ENCODE assay signal across 14 mouse cellular contexts in genomic region chr2:127773938-127774577, GRCm38 (mm10). TPM values are rescaled to one million over a fixed set of nuclear protein-coding genes. Genes with fewer than 3 reads are reported as not detected.
DNase-seq lines count a peak whose midpoint lies in the region; ATAC-seq lines count a peak whose summit lies in the region.
"Had no signal": no experiment of that assay in that cellular context is flagged by ENCODE, and none has a peak within 500 bp of the region (broad histone marks: within the 10 kb centered on the region; RNA-seq: fewer than 3 reads in every experiment).

No protein-coding gene starts in this region.

- no peak overlapping the region for H3K4me2 ChIP-seq in kidney, embryonic 15.5 days
- H3K4me2 ChIP-seq in hindbrain, embryonic 11.5 days (replicated peaks; ENCODE audit: low read depth, low read length), result no peak overlapping the region
- H3K4me2 ChIP-seq in midbrain, embryonic 13.5 days (replicated peaks), result peak overlapping the region; percentile 39
- H3K4me2 ChIP-seq: limb, embryonic 12.5 days had no signal

- H3K4me3 ChIP-seq in kidney, embryonic 15.5 days (replicated peaks), result no peak overlapping the region
- H3K4me3 ChIP-seq in hindbrain, embryonic 11.5 days (ENCODE audit: low read depth, low read length), result no peak overlapping the region
- peak overlapping the region; percentile 11; the same call in 1 of the 2 replicates for H3K4me3 ChIP-seq in midbrain, embryonic 13.5 days (replicated peaks)
- H3K4me3 ChIP-seq: limb, embryonic 12.5 days had no signal

- peaks cover 47% of the 10 kb centered on the region for H3K36me3 ChIP-seq in kidney, embryonic 15.5 days
- H3K36me3 ChIP-seq in hindbrain, embryonic 11.5 days (ENCODE audit: control insufficient read depth, insufficient read depth, low read length), result no peaks in the 10 kb centered on the region
- H3K36me3 ChIP-seq in midbrain, embryonic 13.5 days, result peaks cover 38% of the 10 kb centered on the region

- H3K4me1 ChIP-seq in kidney, embryonic 15.5 days, result peaks cover 5% of the 10 kb centered on the region; the same call in 1 of the 2 replicates
- no peaks in the 10 kb centered on the region for H3K4me1 ChIP-seq in hindbrain, embryonic 11.5 days (replicated peaks; ENCODE audit: control insufficient read depth, insufficient read depth, low read length)
- H3K4me1 ChIP-seq in midbrain, embryonic 13.5 days (replicated peaks), result peaks cover 10% of the 10 kb centered on the region
- H3K4me1 ChIP-seq: limb, embryonic 12.5 days had no signal

- DNase-seq in kidney, adult 9 months, result no peak
- DNase-seq in embryo, embryonic 11 days, result peak; percentile 28
- peak; percentile 15 for DNase-seq in hindbrain, embryonic 11.5 days (ENCODE audit: low spot score)
- DNase-seq in testis, postnatal 14 days (ENCODE audit: low spot score), result no peak
- no peak for DNase-seq in cerebellum, adult 11-12 months
- no peak for DNase-seq in gastrocnemius, postnatal 10 days
- DNase-seq: cerebellum, adult 2 months; heart, postnatal 14 days; thymus, postnatal 14 days had no signal

- 57% methylated on average over 15 of the region's 15 CpGs for WGBS in kidney, embryonic 15.5 days
- WGBS in hindbrain, embryonic 11.5 days, result 63% methylated on average over 15 of the region's 15 CpGs
- 22% methylated on average over 15 of the region's 15 CpGs for WGBS in midbrain, embryonic 13.5 days

- H3K9me3 ChIP-seq in kidney, embryonic 15.5 days (replicated peaks), result no peaks in the 10 kb centered on the region
- H3K9me3 ChIP-seq in hindbrain, embryonic 11.5 days (ENCODE audit: control insufficient read depth, low read length), result no peaks in the 10 kb centered on the region
- no peaks in the 10 kb centered on the region for H3K9me3 ChIP-seq in midbrain, embryonic 13.5 days
- H3K9me3 ChIP-seq: limb, embryonic 12.5 days had no signal

- H3K27ac ChIP-seq in kidney, embryonic 15.5 days, result no peak overlapping the region
- H3K27ac ChIP-seq in hindbrain, embryonic 11.5 days (ENCODE audit: low read depth, low read length), result no peak overlapping the region; the same call in 1 of the 2 replicates
- H3K27ac ChIP-seq in midbrain, embryonic 13.5 days, result peak overlapping the region; percentile 80
- H3K27ac ChIP-seq: limb, embryonic 12.5 days had no signal

- H3K9ac ChIP-seq in kidney, embryonic 15.5 days, result no peak overlapping the region
- H3K9ac ChIP-seq in hindbrain, embryonic 11.5 days (ENCODE audit: low read depth, low read length), result no peak overlapping the region
- 0 out of 2 replicates have a peak overlapping the region, but pooled peaks have one; percentile 21 for H3K9ac ChIP-seq in midbrain, embryonic 13.5 days (replicated peaks)
- H3K9ac ChIP-seq: limb, embryonic 12.5 days had no signal

- peak; percentile 18; the same call in 1 of the 2 replicates for ATAC-seq in kidney, embryonic 15.5 days (replicated peaks; ENCODE audit: low FRiP score)
- ATAC-seq in hindbrain, embryonic 11.5 days (ENCODE audit: low FRiP score), result 0 out of 2 replicates have a peak, but pooled peaks have one; percentile 19
- peak; percentile 92 for ATAC-seq in midbrain, embryonic 13.5 days

- H3K27me3 ChIP-seq in kidney, embryonic 15.5 days, result no peaks in the 10 kb centered on the region
- H3K27me3 ChIP-seq in hindbrain, embryonic 11.5 days (ENCODE audit: control insufficient read depth, insufficient read depth, low read length), result no peaks in the 10 kb centered on the region
- no peaks in the 10 kb centered on the region for H3K27me3 ChIP-seq in midbrain, embryonic 13.5 days
- H3K27me3 ChIP-seq: CH12.LX; limb, embryonic 12.5 days had no signal

RNA-seq across cellular contexts. Expression of gene Nphp1, which starts 14.6 kb away (rescaled TPM):
- polyA plus RNA-seq in kidney, embryonic 15.5 days (2015; fragmentation: Nextera tagmentation; extraction: Ambion mirVana), result 35.4 and 38.6 TPM in 2 replicates
- polyA plus RNA-seq in hindbrain, embryonic 11.5 days (2014; fragmentation: Nextera tagmentation; extraction: Ambion mirVana), result 23.1 and 30.3 TPM in 2 replicates
- polyA plus RNA-seq in midbrain, embryonic 13.5 days (2015; fragmentation: Nextera tagmentation; extraction: Ambion mirVana), result 20.4 and 21.7 TPM in 2 replicates
- total RNA-seq in gastrocnemius, postnatal 10 days (2021), result 10 to 100 TPM; 12.9 to 14.1 TPM
- total RNA-seq: monocyte, adult 5-6 weeks had no signal

RNA-seq across cellular contexts. Expression of gene Mtln, which starts 18.2 kb away (rescaled TPM):
- polyA plus RNA-seq in kidney, embryonic 15.5 days (2015; fragmentation: Nextera tagmentation; extraction: Ambion mirVana), result 35.9 and 38.2 TPM in 2 replicates
- 26.5 and 26.9 TPM in 2 replicates for polyA plus RNA-seq in hindbrain, embryonic 11.5 days (2014; fragmentation: Nextera tagmentation; extraction: Ambion mirVana)
- polyA plus RNA-seq in midbrain, embryonic 13.5 days (2015; fragmentation: Nextera tagmentation; extraction: Ambion mirVana), result 29.5 and 32.1 TPM in 2 replicates
- 10 to 100 TPM; 64.1 to 80.2 TPM for total RNA-seq in gastrocnemius, postnatal 10 days (2021)

RNA-seq across cellular contexts. Expression of gene Mall, which starts 44.3 kb away (rescaled TPM):
- 3.0 and 3.4 TPM in 2 replicates for polyA plus RNA-seq in kidney, embryonic 15.5 days (2015; fragmentation: Nextera tagmentation; extraction: Ambion mirVana)
- polyA plus RNA-seq in hindbrain, embryonic 11.5 days (2014; fragmentation: Nextera tagmentation; extraction: Ambion mirVana), result 1.4 and 1.9 TPM in 2 replicates
- polyA plus RNA-seq in midbrain, embryonic 13.5 days (2015; fragmentation: Nextera tagmentation; extraction: Ambion mirVana), result 0.61 and 0.82 TPM in 2 replicates
- total RNA-seq in gastrocnemius, postnatal 10 days (2021), result 1 to 10 TPM; 6.3 to 7.2 TPM
- total RNA-seq: CH12.LX; monocyte, adult 5-6 weeks had no signal

RNA-seq across cellular contexts. Expression of gene Bub1, which starts 57.6 kb away (rescaled TPM):
- polyA plus RNA-seq in kidney, embryonic 15.5 days (2015; fragmentation: Nextera tagmentation; extraction: Ambion mirVana), result 61.6 and 65.2 TPM in 2 replicates
- 33.5 and 34.8 TPM in 2 replicates for polyA plus RNA-seq in hindbrain, embryonic 11.5 days (2014; fragmentation: Nextera tagmentation; extraction: Ambion mirVana)
- 24.4 and 26.4 TPM in 2 replicates for polyA plus RNA-seq in midbrain, embryonic 13.5 days (2015; fragmentation: Nextera tagmentation; extraction: Ambion mirVana)
- total RNA-seq in gastrocnemius, postnatal 10 days (2021), result 1 to 10 TPM; 3.7 to 5.1 TPM

Comparison
In these comparisons a context has a peak if more than half of its experiments do, and no peak if none do; other contexts are left out.
1. ATAC-seq: peak in every context shown above with its lines; median percentile 92 in midbrain, embryonic 13.5 days; 19 in hindbrain, embryonic 11.5 days; 18 in kidney, embryonic 15.5 days.
2. DNase-seq: peak in embryo, embryonic 11 days (single experiment) and hindbrain, embryonic 11.5 days (single experiment); none in kidney, adult 9 months (single experiment), testis, postnatal 14 days (single experiment), cerebellum, adult 11-12 months (single experiment) and gastrocnemius, postnatal 10 days (single experiment).